Mouse (Mus musculus) 3T3-L1 (cell line): ENCODE measurements at regions not wholly inside any gene's neighbourhood (a gene's known extent, or its start where the extent isn't known, plus 50 kb on each side); places are given as distances from the start of the nearest gene placed in this dataset.

Experiments
- DNase-seq: peaks from one replicate; pipeline ENCODE4 v3.0.0-alpha.2; 2015; ENCODE audit warnings: low read depth, low spot score

DNA sequence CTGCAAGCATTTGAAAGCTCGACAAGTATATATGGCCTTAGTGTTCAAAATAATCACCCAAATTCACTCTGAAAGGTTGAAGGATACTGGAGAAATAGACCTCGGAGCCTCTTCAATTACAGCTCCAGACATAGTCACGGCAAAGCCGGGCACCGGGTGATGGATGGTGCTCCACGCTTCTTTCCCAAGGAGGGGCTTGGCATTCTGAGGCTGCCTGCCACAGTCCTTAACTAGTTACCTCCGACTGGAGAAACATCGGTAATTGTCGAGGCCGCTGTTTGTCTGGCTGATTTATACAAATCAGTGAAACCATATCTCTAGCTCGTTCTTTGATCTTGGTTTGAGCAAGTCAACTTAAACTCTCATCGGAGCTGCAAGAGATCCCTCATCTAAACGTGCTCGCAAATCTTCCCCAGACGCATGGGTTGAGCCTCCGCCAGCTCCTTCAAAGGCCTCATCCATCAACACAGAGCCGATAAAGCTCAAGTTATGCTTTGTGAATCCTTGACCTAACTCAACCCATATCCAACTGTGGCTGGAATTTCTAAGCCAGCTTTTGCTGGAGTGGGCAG lies 145.4 kb upstream of the Stx16 start:
- no peak for DNase-seq

DNA sequence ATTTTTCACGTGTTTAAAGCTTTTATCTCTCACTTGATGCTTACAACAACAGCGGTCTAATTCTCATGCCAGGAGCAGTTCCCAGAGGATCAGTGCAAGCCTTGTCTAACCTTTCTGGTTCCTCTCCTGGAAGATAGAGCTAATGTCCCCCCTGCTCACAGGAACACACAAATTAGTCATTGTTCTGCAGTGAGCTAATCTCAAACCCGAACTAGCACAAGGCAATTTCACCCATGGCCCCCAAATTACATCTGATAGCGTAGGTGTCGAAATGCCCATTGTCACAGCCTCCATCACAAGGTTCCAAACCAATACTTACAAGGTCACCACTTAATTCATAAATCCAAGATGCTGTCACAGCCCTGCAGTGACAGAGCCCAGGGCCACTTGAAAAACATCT lies 140.4 kb upstream of the Stx16 start:
- DNase-seq: no peak

DNA sequence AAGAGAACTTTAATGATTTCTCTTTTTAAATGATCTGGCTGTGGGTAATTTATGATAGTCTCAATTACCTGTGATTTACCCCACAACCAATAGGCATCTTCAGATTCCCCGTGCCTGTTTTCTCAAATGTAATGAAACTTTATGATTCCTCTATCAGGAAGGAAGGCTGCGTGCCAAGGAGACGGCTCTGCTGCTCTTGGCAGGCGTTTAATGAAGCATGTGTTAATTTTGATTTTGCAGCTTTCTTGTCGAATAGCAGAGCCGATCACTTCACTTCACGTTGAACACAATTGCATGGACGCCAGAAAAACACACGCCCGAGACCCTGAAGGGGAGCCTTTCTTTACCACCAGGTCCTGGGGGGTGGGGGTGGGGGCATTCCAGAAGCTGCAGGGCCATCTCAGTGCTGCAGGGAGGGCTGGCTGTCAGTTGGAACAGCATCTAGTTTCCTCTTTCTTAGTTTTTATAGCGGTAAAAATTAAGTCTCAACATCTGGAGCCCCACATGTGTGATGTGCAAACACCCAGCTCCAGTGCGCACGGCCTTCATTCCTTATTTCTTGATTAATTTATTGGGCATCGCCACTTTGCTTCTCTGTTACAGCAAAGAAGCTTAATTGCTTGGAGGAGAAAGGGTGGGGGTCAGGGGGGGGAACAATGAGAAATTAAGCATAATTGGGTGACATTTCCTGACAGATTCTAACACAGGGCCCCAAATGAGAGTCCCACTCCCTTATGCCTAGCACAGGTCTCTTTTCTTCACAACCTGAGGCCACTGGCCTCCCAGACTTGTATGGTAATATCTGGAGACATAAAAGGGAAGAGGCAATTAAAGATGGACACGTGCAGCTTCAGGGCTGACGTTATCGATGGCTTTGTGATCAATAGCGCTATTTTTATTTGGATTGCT lies 138.3 kb upstream of the Stx16 start:
- no peak for DNase-seq

DNA sequence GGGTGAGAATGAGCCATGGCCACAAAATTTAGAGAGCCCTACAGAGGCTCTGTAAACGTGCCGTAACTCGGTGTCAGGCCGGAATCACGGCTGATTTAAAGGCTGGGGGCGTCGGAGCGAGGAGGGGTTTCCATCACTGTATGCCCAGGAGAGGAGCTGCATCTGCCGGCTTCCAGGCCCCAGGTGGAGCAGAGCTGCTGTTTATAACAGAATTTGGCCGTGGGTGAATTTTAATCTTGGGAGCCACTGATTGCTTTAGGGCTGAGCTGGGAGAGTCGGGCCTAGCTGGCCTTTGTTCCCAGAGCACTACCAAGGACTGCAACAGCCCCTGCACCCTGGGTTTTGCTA lies 137.7 kb upstream of the Stx16 start:
- DNase-seq: no peak

DNA sequence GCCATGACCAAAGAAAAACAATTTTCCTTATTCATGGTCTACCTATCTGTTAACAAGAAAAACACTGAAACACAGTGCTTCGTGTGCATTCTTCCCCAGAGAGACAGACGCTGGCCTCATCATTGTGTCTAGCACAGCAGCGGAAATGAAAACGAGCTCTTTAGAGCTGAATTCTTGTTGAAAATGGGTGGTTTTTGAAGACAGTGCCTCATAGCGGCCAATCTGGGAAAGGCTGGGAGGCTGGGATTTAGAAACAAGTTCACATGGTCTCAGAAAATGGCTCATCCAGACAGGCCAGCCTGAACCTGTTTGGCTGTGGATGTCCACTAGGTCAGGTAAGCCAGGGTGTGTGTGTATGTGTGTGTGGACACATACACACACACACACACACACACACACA lies 130.7 kb upstream of the Stx16 start:
- no peak for DNase-seq

DNA sequence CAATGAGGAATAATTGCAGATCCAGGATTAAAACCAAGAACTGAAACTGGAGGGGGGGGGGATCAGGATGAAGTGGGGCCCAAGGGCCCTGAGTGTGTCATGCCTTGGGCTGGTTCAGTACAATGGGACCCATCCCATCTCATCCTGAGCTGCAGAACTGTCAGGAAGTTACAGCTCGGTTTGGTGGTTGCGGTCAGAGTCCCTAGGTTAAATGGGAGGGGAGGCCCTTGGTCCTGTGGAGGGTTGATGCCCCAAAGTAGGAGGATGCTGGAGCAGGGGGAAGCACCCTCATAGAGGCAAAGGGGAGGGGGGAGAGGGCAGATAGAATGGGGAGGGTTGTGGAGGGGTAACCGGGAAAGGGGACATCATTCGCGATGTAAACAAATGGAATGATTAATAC lies 127.5 kb upstream of the Stx16 start:
- DNase-seq: no peak

DNA sequence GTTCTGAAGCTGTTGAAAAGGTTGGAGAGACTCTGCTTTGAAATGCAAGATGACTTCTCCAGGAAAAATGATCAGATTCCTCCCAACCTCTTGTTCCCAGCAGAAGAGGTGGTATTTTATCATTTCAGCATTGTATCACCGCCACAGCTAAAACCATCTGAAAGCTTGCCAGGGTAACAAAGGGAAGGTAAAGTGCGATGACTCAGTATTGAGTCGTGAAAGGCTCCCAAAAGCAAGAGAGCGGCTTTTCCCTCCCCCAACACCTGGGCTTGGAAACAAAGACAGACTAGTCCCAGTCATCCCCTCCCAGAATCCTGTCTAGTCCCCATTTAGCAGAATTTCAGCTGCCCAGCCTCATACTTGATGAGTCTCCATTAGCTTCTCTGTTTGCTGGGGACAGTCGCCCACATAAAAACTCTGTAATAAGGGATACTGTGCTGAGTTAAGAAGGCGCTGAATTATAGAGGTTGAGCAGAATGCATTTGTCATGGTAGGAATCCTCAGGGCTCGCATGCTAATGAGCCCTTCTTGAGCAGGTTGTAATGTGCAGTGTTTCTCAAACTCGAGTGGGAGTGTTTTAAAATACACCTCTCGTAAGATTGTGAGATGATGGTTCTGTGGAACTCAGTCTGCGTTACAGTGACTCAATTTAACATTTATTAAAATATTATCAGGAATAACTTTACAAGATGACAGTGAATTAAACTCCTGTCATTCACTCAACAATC lies 125.8 kb upstream of the Stx16 start:
- peak; percentile 12 for DNase-seq

DNA sequence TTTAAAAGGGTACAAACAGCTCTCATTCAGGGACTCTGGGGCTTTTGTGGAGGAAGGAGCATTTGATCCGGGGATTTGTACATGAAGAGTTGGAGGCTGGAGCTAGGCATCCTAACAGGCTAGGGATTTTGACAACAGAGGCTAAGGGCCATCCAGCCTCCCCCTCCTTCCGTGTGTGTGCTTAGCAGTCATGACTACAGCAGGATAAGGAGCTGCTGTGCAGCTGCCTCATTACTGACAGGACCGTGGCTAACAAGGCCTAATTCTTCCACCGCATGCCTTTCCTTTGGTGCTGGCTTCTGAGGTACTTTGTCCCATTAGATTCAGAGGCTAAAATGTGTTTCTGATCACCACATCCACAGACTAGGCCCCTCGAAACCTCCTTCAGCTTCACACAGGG lies 110.0 kb upstream of the Stx16 start:
- DNase-seq: no peak

DNA sequence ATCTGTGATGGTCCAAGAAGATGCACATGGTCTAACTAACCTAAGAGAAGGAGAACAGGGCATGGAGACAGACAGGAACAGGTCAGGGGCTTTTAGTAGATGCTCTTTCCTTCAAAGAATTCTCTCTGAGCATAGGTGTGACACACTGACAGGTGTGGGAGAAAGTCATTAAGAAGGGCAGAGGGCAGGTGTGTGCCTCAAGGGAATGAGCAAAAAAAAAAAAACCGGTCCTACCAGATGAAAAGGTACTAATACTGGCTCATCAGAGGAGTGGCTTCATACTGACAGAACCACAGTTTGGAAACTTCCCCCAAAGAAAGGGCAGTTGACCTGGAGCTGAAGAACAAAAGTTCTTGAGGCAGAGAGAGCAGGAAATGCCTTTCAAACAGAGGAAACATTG lies 105.3 kb upstream of the Stx16 start:
- DNase-seq: no peak

DNA sequence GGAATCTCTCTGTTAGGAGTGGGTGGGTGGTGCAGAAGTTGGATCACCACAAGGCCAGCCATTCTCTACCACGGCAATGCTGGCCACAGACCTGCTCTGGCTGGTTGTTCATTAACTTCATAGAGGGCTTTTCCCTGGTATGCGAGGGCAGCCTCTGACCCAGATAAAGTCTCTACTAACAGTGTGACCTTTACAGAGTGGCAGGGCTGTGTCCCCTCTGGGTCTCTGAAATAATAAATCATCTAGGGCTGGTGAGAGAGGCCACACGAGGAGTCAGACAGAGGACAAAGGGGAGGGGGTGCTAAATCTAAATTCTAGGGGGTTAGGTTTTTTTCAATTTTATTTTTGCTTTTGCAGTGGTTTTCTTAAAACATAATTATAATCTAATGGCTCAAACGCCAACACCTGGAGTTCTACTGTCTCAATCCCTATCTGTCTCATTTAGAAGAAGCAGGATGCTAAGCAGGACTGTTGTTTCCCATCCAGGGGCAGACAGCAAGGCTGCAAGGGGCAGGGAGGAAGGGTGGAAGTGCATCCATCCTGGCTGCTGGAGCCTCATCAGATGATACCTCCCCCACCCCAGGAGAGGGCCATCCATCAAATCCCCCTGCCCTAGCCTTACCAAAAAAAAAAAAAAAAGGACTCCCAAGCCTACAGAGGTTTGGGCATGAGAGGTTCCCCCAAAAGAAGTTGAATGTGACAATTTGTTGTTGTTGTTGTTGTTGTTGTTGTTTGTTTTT lies 99.6 kb upstream of the Stx16 start:
- no peak for DNase-seq

DNA sequence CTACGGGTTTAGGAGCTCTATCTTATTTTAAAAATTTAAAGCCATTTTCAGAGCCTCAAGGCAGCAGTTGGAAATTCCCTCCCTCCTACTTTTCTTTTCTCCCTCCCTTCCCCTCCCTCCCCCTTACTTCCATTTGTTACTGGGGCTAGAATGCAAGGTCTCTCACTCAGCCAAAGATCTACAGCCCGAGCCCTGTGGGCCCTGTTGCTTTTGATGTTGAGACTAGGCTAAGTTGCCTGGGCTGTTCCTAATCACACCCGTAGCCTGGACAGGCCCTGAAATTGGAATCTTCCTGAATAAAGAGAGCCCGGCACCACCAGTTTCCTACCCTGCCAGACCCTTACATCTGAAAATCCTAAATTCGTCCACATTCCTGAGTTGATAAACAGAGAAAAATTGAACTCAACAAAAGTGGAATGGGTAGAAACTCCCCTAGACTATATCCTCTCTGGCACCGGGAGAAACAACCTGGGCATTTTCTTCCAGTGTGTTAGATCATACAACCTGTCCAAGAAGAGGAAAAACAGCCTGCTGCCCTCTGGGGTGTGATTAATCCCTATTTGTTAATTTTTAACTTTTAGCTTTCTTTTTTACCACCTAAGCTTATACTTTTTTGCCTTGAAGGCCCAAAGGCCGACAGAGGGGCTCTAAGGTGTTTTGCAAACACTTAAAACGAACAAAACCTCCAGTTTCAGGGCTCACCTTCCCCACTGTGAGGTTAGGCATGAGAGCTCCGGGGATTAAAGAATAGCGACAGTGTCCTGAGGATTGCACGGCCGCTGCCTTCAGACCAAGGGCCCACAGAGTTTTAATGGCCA lies 98.7 kb upstream of the Stx16 start:
- DNase-seq: no peak

DNA sequence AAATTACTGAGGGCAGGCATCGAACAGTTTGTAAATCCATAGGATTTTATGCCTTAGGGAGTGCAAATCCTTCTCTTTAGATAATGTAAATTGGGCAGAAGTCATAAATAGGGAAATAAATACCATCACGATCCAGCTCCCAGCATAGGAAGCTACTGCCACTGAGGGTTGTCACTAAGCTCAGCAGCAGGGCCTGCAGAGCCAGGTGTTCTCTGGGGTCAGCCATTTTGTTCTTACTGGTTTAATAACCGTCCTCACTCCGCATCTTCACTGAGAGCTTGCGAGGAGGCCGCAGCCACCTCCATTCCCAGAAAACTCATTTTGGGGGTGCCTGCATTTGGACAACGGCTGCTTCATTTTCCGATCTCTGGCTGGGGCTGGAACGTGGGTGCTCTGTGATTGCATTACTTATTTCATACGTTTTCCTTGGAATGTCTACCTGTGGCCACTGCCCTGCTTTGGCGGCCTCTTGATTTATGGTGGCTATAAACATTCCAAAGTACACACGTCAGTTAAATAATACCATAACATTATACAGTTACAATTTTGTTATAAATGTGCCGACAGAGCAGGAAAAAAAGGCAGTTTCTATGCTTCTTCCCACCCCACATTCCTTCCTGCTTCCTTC lies 97.9 kb upstream of the Stx16 start:
- no peak for DNase-seq

DNA sequence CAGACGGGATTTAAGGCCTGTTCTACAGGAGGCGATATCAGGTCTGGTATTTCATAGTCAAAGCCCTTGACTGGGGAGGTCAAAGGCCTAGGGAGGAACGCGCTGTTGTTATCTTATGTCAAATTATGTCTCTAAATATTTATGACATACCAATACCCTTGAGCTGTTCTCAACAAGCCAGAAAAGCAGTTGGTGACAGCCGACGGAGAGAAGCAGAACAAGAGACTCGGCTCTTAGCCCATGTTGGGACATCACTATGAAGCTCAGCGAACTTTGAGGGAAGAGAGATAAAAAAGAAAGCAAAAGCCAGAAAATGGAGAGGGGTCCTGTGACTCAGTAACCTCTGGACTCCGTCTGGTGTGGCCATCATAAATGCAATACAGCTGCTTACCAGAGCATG lies 95.1 kb upstream of the Stx16 start:
- no peak for DNase-seq

DNA sequence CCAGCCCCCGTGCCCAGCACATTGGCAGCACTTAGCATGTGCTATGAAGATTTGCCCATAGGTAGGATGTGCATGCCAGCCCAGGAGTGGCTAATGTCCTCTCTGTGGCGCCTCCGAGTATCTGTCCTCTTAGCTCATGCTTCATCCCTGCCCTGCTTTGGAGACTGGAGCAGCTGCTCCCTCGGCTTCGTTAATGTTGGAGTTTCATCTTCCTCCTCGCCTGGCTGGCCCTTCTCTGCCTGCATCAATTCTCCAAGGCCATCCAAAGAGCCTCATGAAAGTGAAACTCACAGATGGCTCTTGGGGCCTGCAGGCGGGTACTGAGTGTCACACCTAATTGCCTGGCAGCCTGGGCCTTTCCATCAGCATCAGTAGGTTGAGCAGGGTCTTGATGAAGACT lies 88.6 kb upstream of the Stx16 start:
- DNase-seq: no peak

DNA sequence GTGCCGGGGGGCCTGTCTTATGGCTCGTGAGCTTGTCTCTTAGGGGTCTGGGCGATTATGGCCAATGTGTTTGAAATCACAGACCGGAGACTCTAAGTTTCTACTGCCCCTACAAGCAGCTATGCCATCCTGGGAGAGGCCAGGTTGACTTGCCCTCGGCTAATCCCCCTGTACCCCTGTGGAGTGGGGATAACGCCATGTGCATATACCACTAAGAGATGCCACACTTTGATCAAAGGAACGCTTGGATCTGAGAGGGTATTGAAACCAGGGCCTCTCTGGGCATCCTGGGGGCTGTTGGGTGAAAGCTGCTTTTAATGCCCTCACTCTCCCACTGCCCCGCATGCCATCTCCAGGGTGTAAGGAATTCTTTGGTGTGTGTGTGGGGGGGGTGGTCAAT lies 88.2 kb upstream of the Stx16 start:
- no peak for DNase-seq

DNA sequence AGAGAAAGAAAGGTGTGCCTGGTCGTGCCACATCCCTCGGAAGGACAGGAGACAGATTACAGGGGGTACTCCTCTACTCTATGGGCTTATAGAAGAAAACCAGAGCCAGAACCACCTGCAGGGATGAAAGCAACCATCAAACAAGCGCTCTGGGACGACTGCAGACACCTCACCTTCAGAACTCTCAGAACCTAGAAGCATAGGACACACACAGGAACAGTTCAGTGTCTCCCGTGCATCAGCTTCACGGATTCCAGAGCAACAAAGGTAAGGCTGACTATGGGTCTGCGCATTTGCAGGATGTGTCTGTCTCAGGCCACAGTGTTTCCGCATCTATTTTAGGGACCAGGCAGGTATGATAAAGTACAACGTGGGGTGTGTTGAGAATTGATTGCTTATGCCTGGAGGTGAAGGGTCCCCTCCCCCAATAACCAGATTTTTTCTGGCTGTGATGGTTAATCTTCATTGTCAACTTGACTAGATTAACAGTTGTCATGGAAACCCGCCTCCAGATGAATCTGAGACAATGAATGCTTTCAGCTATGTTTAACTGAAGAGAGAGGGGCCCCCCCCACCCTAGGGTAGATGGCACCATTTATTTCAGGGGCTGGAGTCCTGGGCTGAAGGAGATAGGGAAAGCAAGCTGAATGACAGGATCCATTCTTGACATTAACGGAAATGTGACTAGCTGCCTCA lies 87.3 kb upstream of the Stx16 start:
- no peak for DNase-seq

DNA sequence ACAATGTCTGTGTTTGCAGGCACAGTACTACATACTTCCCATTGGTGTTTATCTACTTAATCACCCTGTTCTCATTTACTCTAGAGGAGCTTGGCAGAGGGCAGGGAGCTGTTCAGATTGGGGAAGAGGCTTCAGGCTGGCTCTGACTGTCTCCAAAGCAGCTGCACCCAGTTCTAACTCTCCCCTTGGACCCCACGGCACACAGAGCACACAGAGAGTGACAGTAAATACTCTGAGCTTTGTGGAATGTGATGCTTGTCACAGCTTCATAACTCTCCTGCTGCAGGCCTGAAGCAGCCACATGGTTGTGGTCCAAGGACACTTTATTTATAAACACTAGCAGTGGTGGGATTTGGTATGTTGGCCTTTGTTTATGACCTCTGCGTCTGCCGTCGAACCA lies 85.4 kb upstream of the Stx16 start:
- DNase-seq: no peak

DNA sequence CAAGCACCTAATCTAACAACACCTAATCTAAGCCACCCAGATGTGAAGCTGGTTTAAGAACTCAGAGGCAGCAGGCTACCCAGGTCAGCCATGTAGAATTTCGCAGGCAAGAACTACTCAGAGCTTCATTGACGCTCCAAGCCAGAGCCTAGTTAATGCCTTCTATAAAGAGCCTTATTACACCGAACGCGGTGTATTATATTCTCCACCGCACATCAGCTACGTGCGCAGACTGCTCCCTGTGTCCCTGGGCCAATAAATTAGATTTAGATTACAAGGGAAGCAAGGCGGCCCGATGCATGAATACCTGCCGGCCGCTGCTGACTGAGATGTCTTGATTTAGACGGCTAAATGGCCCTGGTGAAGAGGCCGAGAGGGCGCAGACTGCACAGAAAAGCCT lies 84.7 kb upstream of the Stx16 start:
- no peak for DNase-seq

DNA sequence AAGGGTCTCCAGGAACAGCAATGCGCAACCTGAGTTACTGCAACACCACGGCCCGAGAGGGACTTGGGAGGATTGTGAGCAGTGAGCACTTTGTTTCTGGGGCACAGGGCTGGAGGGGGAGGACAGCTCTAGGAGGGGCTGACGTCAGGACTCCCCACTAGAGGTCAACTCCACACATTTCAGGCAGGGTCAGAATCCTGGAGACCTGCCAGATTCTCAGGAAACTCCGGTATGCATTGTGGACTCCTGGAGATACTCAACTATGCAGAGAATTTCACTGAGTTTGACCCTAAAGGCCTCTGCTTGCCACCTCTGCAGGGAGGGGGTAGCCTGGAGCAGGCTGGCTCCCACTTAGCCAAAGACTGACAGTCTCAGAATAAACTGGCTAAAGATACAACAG lies 84.1 kb upstream of the Stx16 start:
- DNase-seq: peak; percentile 32

DNA sequence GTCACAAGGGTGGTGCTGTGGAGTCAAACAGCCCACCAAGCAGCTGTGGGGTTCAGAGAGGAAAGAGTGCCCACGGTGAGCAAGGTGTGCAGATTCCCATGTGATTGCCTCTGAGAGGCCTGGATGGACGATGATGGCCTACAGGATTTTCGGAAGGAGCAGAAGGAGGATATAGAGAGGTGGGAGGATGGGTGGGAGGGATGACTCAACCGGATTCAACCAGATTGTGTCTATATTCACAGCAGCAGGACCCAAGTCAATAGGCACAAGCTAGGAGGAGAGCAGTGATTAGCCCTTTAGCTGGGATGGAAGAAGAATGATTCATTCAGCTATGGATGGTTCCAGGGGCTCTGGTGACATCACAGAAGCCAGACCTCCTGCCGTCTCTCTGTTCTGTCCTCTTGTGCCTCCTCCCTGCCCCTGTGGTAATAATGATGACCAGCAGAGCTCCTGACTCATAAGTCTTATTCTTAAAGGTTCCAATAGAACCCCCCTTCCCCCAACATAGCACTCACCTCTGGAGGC lies 82.6 kb upstream of the Stx16 start:
- no peak for DNase-seq
